Mouse (Mus musculus): ENCODE data around the gene Actr1a. TPM values are rescaled to one million over a fixed set of nuclear protein-coding genes. Genes with fewer than 3 reads are reported as not detected.

Gene Actr1a
- polyA plus RNA-seq, 1 experiment from 2014 or later, result 153 TPM

DNA sequence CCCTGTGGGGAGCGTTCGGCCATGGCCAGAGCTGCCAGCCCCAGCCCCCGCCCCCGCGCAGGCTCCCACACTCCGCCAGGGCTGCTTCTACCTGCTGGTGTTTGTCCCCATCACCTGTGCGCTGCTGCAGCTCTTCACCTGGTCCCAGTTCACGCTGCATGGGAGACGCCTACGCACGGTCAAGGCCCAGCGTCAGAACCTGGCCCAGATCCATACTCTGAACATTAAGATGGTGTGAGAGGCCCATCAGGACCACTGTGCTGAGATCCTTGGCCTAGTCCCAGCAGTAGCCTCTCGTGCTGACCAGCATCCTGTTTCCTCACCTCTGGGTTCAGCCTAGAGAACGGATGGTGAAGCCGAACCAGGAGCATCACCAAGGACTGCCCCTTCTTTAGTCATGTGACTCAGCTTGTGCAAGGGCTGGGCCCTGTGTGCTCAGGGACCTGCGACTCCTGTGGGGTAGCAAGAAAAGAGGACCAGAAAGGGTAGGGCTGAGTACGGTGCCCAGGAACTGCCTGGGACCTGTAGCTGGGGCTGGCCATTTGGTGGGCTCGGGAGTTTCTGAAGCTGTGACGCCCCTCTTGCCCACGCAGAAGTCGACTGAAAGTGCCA, 21.0 kb downstream of the Actr1a start:
- 52% methylated on average over 21 of the region's 21 CpGs for WGBS
- Histone ChIP-seq H3K27ac (replicated peaks) (no peak overlapping the region), H3K4me3 (replicated peaks) (no peak overlapping the region), H3K36me3 (peaks cover 29% of the 10 kb centered on the region), H3K27me3 (no peaks in the 10 kb centered on the region), H3K4me2 (replicated peaks) (no peak overlapping the region), H3K4me1 (peaks cover 8% of the 10 kb centered on the region; the same call in 1 of the 2 replicates), H3K9me3 (replicated peaks) (no peaks in the 10 kb centered on the region), H3K9ac (no peak overlapping the region)
- ATAC-seq (ENCODE audit: insufficient number of reproducible peaks, low FRiP score, low TSS enrichment, low read depth), result no peak

DNA sequence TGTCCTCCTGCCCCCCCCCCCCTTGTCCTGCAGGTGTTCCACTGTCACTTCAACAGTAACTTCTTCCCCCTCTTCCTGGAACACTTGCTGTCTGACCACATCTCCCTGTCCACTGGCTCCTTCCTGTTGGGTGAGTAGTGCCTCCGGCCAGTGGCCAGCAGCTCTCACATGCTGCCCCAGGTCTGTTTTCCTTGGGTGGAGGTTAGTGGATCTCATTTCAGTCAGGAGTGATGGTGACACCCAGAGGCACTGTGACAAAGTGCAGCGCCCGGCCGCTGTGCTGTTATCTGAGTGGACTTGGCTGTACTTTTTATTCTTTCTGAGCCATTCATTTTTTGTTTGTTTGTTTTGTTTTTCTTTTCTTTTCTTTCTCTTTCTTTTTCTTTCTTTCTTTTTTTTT, 26.3 kb downstream of the Actr1a start:
- no peak overlapping the region for H3K4me3 ChIP-seq (replicated peaks)
- H3K9ac ChIP-seq, result no peak overlapping the region
- no peaks in the 10 kb centered on the region for H3K27me3 ChIP-seq
- no peaks in the 10 kb centered on the region for H3K9me3 ChIP-seq (replicated peaks)
- no peak for ATAC-seq (ENCODE audit: insufficient number of reproducible peaks, low FRiP score, low TSS enrichment, low read depth)
- no peaks in the 10 kb centered on the region for H3K4me1 ChIP-seq
- WGBS, result 23% methylated on average over 4 of the region's 4 CpGs
- H3K36me3 ChIP-seq, result no peaks in the 10 kb centered on the region
- H3K4me2 ChIP-seq (replicated peaks), result no peak overlapping the region
- no peak overlapping the region for H3K27ac ChIP-seq (replicated peaks)

DNA sequence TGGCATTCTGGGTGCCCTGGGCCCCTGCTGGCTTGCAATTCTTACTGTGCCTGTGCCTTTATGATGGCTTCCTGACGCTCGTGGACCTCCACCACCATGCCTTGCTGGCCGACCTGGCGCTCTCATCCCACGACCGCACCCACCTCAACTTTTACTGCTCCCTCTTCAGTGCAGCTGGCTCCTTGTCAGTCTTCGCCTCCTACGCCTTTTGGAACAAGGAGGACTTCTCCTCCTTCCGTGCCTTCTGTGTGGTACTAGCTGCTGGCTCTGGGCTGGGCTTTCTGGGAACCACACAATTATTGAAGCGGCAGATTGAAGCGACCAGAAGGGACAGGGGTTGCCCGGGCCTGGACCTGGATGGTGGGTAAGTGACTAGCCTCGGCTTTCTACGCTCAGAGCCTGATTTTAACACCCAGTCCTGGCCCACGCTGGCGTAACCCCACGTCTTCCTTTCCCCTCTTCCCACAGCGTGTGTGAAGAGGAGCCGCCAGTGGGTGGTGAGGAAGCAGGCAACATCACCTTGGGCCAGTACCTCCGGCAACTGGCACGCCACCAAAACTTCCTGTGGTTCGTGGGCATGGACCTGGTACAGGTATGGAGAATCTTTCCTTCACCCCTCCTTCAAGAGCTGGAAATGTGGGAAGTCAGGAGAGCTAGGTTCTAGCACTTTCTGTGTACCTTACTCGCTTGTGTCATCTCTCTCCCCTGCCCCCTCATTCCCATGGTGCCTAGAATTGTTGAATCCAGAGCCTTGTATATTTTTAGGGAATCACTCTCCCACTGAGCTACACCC, 27.6 kb downstream of the Actr1a start:
- Histone ChIP-seq H3K27me3 (no peaks in the 10 kb centered on the region), H3K9ac (no peak overlapping the region; the same call in 1 of the 2 replicates), H3K4me1 (no peaks in the 10 kb centered on the region), H3K27ac (replicated peaks) (no peak overlapping the region), H3K4me3 (replicated peaks) (no peak overlapping the region), H3K4me2 (replicated peaks) (no peak overlapping the region), H3K36me3 (no peaks in the 10 kb centered on the region), H3K9me3 (replicated peaks) (no peaks in the 10 kb centered on the region)
- no peak for ATAC-seq (ENCODE audit: insufficient number of reproducible peaks, low FRiP score, low TSS enrichment, low read depth)
- WGBS, result 80% methylated on average over 23 of the region's 23 CpGs

DNA sequence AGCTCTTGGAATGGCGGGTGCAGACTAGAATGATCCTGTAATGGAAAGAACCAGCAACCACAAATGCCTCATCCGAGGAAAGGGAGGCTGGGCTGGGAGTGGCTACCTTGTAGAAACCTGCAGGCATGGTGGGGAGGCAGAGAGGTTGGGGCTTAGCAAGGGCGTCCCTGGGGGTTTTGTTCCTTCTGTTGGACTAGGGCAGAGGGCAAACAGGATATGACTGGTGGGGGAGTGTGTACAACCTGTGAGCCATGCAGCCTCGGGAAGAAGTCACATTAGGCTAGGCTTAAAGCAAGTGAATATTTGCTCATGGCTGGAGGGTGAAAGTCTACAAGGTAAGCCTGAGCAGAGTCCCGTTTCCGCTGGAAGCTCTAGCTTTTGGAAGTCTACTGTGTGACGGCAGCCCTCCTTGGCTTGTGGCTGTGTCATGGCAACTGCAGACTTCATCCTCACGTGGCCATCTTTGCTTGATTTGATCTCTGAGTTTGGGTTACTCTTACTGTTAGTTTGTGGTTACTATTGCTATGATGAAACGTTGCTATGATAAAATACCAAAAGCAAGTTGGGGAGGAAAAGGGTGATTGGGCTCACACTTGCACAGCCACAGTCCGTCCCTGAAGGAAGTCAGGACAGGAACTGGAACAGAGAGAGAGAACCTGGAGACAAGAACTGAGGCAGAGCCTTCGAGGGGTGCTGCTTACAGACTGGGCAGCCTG, 32.1 kb downstream of the Actr1a start:
- Histone ChIP-seq H3K9ac (no peak overlapping the region), H3K4me1 (no peaks in the 10 kb centered on the region), H3K4me2 (replicated peaks) (no peak overlapping the region), H3K27ac (replicated peaks) (no peak overlapping the region), H3K9me3 (replicated peaks) (no peaks in the 10 kb centered on the region), H3K4me3 (replicated peaks) (no peak overlapping the region), H3K27me3 (peaks cover 3% of the 10 kb centered on the region), H3K36me3 (no peaks in the 10 kb centered on the region)
- no peak for ATAC-seq (ENCODE audit: insufficient number of reproducible peaks, low FRiP score, low TSS enrichment, low read depth)
- WGBS, result 73% methylated on average over 11 of the region's 11 CpGs

DNA sequence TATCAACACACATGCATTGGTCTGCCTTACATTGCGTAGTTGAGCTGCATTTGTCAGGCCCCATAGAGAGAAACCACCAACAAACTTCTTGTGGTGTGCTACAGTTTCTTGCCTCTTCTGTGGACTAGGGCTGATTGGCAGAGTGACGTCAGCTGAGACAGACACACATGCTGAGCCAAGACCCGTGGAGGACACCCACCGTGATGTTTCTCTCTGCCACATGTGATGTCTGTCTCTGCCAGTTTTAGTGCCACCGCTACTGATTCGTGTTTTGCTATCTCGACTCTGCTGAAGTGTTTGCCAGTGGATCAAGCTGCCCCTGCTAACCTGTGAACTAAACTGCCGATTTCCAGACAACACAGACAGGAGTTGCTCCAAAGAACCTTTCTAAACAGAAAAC, 33.4 kb downstream of the Actr1a start:
- Histone ChIP-seq H3K4me1 (peaks cover 7% of the 10 kb centered on the region), H3K4me3 (replicated peaks) (no peak overlapping the region), H3K9ac (no peak overlapping the region), H3K36me3 (no peaks in the 10 kb centered on the region), H3K4me2 (replicated peaks) (no peak overlapping the region), H3K27me3 (peaks cover 16% of the 10 kb centered on the region), H3K27ac (replicated peaks) (no peak overlapping the region), H3K9me3 (replicated peaks) (no peaks in the 10 kb centered on the region)
- 82% methylated on average over 8 of the region's 8 CpGs for whole genome bisulfite sequencing
- no peak for ATAC-seq (ENCODE audit: insufficient number of reproducible peaks, low FRiP score, low TSS enrichment, low read depth)

DNA sequence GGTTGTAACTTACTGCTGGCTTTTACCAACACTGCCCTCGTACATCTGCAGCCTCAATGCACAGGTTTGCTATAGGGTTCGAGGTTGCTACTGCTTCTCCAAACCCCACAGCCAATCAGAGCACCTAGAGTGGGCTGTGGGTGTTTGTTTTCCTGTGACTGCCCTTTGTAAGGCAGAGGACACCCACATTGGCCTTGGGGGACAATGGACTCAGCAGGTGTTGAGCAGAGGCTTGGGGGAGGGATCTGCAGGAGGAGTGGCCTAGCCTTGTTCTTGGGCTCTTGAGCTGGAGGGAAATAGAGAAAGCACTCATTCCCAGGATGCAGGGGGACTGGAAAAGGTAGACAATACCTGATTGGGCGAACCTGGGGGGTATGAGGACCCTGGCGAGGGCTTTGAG, 37.2 kb downstream of the Actr1a start:
- ATAC-seq (ENCODE audit: insufficient number of reproducible peaks, low FRiP score, low TSS enrichment, low read depth), result no peak
- Histone ChIP-seq H3K4me2 (replicated peaks) (0 out of 2 replicates have a peak overlapping the region, but pooled peaks have one; percentile 83), H3K4me1 (peaks cover 15% of the 10 kb centered on the region), H3K36me3 (no peaks in the 10 kb centered on the region), H3K9me3 (replicated peaks) (no peaks in the 10 kb centered on the region), H3K9ac (no peak overlapping the region), H3K27me3 (peaks cover 22% of the 10 kb centered on the region), H3K27ac (replicated peaks) (peak overlapping the region; percentile 44; the same call in 1 of the 2 replicates), H3K4me3 (replicated peaks) (no peak overlapping the region)
- WGBS, result 50% methylated on average over 4 of the region's 4 CpGs

DNA sequence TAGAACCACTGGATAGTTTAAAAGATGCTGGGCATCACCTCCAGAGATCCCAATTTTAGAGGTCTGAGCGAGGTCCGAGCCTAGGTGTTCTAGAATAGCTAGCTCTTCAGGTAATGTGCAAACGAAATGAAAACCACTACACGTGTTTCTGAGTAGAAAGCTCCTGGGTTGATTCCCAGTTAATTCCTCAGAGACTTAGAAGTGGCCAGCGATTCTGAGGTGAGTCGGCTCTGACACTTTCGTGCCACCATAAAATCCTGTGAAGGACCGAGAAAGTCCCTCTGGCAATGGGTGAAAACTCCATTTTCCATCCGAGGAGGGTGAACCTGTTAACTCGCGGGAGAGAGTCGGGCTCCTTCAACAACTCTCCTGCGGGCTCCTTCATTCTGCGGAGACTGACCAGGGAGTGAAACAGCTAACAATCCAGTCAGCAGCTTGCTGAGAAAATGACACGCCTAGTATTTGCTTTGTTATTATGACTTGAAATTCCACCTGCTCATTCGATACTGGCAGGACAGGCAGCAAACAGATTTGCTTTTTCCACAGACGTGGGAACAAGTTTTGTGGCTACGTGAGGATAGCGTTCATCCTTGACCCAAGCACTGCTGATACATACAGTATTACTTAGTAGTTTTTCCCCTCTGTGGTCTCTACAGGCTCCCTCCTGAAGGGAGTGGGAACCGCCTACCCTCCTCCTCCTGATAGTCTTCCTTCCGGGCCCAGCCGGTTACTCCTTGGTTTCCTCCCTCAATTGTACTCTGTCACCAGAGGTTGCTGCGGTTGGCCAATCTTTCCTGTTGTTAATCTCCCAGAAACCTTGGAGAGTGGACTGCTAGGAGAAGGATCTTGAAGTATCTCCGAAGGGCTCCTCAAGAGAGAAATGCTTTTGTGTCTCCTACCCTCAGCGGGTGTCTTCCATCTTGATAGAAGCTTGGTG, 37.9 kb downstream of the Actr1a start:
- Histone ChIP-seq H3K36me3 (no peaks in the 10 kb centered on the region), H3K9ac (no peak overlapping the region), H3K9me3 (replicated peaks) (no peaks in the 10 kb centered on the region), H3K4me1 (peaks cover 15% of the 10 kb centered on the region), H3K27ac (replicated peaks) (peak overlapping the region; percentile 44), H3K27me3 (peaks cover 22% of the 10 kb centered on the region), H3K4me3 (replicated peaks) (peak overlapping the region; percentile 47), H3K4me2 (replicated peaks) (peak overlapping the region; percentile 83)
- no peak for ATAC-seq (ENCODE audit: insufficient number of reproducible peaks, low FRiP score, low TSS enrichment, low read depth)
- 19% methylated on average over 25 of the region's 25 CpGs for WGBS

DNA sequence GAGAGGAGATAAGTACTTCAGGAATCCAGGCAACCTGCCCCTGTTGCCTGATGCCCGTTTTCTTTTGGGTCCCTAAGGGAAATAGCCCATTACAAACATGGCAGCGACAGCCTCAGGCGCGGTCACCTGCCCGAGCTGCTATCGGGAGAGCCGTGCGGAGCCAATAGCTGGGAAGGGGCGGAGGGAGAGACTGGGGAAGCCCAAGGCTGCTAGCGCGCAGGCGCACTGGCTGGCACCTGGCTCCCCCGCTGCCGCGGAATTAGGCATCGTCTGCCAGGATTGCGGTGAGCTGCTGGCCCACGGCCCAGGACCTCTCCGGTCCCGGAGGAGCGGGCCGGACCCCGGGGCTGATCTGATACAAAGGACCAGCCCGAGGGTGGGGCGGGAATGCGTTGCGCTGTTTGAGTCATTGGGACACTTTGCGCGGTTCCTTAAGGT, 38.8 kb downstream of the Actr1a start:
- WGBS, result under 1% methylated on average over 29 of the region's 29 CpGs
- H3K4me1 ChIP-seq, result peaks cover 15% of the 10 kb centered on the region
- H3K27ac ChIP-seq (replicated peaks), result no peak overlapping the region
- peak overlapping the region; percentile 47 for H3K4me3 ChIP-seq (replicated peaks)
- peaks cover 22% of the 10 kb centered on the region for H3K27me3 ChIP-seq
- H3K9me3 ChIP-seq (replicated peaks), result no peaks in the 10 kb centered on the region
- peak; percentile 73; the same call in 1 of the 2 replicates for ATAC-seq (ENCODE audit: insufficient number of reproducible peaks, low FRiP score, low TSS enrichment, low read depth)
- no peaks in the 10 kb centered on the region for H3K36me3 ChIP-seq
- no peak overlapping the region for H3K9ac ChIP-seq
- H3K4me2 ChIP-seq (replicated peaks), result peak overlapping the region; percentile 83

DNA sequence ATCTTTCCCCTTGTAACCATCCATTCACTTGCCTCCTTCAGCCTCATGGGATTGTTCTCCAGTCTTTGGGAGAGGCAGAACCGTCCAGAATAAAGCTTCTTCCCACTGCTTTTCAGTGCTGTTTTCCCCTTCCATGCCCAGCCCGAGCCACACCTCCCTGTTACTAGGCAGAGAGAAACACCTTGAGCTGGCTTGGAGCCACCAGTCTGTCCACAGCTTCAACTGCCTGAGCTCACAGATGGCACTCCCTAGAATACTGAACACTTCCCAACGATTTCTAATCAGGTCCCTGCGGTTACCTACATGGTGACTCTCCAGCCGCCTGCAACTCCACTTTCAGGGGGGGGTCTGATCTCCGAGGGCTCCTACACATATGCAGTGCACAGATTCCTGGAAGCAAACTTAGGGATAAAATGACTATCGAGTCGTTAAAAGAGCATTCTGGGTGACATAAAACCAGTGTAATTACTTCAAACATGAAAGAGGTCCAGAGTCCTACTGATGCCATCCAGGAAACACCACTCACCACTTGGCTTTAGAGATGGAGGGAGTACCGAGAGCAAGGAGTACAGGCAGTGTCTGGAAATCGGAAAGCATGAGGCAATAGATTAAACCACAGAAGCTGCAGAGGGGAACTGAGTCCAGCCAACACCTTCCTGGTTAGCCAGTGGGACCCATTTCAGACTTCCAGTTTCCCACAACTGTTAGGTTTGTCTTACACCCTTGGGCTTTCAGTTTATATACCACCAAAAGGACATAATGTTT, 45.2 kb downstream of the Actr1a start, which contains the start of gene 2310034G01Rik:
Gene 2310034G01Rik (minus strand): TSS at position 135 of the 765 bp plus-strand sequence.
- H3K4me2 ChIP-seq (replicated peaks), result peak within 1 kb of the TSS; percentile 87
- peaks cover 19% of the 10 kb centered on the region for H3K4me1 ChIP-seq
- H3K27me3 ChIP-seq, result no peaks in the 10 kb centered on the region
- H3K27ac ChIP-seq (replicated peaks), result peak within 1 kb of the TSS; percentile 87
- H3K9ac ChIP-seq, result peak within 1 kb of the TSS; percentile 53
- H3K9me3 ChIP-seq (replicated peaks), result no peaks in the 10 kb centered on the region
- peak within 1 kb of the TSS; percentile 74 for H3K4me3 ChIP-seq (replicated peaks)
- no peaks in the 10 kb centered on the region for H3K36me3 ChIP-seq
- WGBS, result 47% methylated on average over 10 of the region's 10 CpGs
- ATAC-seq (ENCODE audit: insufficient number of reproducible peaks, low FRiP score, low TSS enrichment, low read depth), result no peak

DNA sequence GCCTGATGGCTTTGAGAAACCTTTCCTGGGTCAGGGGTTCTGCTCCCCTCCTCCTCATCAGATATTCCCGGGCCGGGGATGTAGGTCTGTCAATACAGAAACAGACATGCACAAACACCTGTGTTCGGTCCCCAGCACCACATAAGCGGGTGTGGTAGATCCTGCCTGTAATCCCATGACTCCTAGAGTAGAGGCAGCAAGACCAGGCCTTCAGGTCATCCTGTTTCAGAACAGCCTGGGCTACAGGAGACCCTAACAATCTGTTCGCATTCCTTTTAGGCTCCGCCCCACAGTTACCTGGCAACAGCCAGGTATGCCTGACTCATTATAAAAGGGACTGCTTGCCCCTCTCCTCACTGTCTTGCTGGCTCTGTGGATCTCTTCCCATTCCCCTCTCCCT, 46.0 kb downstream of the Actr1a start:
- Histone ChIP-seq H3K27me3 (no peaks in the 10 kb centered on the region), H3K4me2 (replicated peaks) (peak overlapping the region; percentile 87), H3K4me1 (peaks cover 19% of the 10 kb centered on the region), H3K4me3 (replicated peaks) (peak overlapping the region; percentile 74), H3K27ac (replicated peaks) (peak overlapping the region; percentile 87; the same call in 1 of the 2 replicates), H3K36me3 (no peaks in the 10 kb centered on the region), H3K9me3 (replicated peaks) (no peaks in the 10 kb centered on the region), H3K9ac (peak overlapping the region; percentile 53)
- 21% methylated on average over 6 of the region's 6 CpGs for WGBS
- 0 out of 2 replicates have a peak, but pooled peaks have one; percentile 9 for ATAC-seq (ENCODE audit: insufficient number of reproducible peaks, low FRiP score, low TSS enrichment, low read depth)

Data from embryonic facial prominence, embryonic 15.5 days (tissue).